Mouse (Mus musculus) kidney, adult 2 months (tissue): ENCODE results near the gene Ankrd2.

Experiments used
- CTCF ChIP-seq: fragments of 200-500 bp; conservative IDR thresholded peaks from 2 replicates; pipeline ENCODE4 v1.5.1; 2011; ENCODE audit warnings: low read depth, mild to moderate bottlenecking, control low read depth, low read length, moderate library complexity, mixed read lengths; ENCODE audit not compliant: insufficient read depth, insufficient read length
- POLR2A ChIP-seq: fragments of 200-500 bp; IDR thresholded peaks from one replicate; pipeline ENCODE4 v1.6.1; 2011; ENCODE audit warnings: low read depth, low read length, control low read depth

GRCm38 (mm10) chr19:42034881-42035455 is 832 bp upstream of the Ankrd2 start:
- TF ChIP-seq CTCF: no peak
- no peak for TF ChIP-seq POLR2A
